Mouse (Mus musculus) cerebellum, adult 18-20 months (tissue): Measurements from ENCODE around the gene Palmd.

Source experiments
- DNase-seq, 2 experiments: peaks; one replicate each; pipeline ENCODE4 v3.0.0; 2021

Gene Palmd

DNA sequence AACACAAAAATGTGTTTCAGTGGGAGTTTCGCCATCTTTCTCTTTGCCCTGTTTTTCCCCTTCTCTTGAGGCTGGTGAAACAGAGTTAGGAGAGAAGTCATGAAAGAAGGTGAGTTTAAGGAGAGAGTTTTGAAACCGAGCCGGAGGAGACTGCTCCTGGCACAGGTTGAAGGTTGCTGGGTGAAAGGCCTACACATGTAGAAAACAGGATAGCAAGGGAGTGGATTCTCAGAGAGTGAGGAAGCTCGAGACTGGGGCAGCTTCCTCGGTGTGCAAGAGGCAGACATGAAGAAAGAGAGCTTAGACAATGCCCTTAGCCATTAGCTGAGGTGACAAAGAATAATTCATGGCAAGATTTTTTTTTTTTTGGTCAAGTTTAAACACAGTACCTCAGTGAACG, 15.4 kb downstream of the Palmd start:
- DNase-seq, result no peak

DNA sequence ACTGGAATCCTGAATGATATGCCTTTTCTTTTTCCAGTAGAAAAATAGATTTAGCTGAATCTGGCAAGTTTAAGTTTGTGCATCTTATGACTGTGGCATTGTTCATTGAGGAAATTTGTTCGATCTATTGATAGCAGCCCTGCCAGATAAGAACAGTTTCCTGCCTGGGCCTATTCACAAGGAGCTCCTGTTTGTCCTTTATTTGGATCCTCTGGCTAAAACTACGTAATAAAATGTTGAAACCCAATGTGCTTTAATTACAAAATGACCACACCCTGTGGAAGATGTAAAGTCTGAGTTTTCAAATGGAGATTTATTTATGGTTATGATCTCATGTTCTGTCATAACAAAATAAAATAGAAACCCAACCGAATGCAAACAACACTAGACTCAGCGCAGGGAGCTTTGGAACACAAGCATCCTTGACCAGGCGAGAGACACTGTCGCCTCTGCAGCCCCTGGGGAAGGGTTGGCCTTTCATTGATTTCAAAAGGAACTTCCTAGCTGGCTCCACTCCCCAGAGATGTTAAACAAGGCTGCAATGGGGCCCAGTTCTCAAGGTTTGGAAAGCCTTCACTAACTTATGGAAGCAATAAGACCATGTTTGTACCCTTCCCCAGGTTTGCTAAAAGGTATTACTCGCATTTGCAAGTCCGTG, 16.4 kb downstream of the Palmd start:
- no peak for DNase-seq

DNA sequence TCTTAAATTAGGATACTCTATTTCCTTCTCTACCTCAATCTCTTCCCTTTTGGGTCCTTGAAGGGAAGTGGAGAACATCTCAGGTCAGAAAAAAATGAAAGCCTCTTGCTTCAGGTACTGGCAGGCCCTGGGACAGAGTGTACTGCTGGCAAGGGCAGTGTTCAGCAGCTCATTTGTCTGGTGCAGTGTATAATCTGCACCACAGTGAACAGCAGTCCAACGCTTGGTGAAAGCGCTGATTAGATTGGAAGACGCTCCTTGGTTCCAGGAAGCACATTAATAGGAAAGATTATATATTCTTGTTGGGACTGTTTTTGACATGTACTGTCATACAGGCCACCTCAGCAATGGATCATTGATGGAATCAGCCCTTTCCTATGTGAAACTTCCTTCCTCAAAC, 17.3 kb downstream of the Palmd start:
- no peak for DNase-seq

DNA sequence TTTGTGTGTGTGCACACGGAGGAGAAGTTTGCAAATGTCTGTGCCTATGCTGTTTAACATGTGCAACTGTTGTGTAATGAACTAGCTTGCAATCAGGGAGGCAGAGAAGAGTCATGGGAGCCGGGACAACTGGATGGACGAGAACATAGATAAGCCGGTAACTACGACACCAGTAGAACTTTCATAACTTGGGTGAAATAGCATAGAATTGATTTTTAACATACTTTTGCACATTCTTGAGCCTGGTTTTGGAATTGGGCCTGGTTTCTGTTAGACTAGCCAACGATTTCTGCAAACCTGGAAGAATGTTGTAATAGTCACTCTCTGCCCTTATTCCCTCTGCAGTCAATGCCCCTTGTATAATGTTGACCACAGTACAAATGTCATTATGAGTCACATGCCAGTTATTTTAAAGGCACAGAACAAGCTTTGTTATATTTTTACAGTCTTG, 18.1 kb downstream of the Palmd start:
- no peak for DNase-seq

DNA sequence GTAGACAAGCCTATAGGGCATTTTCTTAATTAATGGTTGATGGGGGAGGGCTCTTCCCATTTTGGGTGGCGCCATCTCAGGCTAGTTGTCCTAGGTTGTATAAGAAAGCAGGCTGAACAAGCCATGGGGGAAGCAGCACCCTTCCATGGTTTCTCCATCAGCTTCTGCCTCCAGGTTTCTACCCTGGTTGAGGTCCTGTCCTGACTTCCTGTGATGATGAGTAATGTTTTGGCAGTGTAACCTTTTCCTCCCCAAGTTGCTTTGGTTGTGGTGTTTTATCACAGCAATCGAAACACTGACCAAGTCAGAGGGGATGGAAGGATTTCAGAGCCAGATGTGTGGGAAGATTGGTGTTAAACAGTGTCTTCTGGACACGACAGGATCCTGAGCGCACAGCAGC, 22.3 kb downstream of the Palmd start:
- DNase-seq, result no peak

DNA sequence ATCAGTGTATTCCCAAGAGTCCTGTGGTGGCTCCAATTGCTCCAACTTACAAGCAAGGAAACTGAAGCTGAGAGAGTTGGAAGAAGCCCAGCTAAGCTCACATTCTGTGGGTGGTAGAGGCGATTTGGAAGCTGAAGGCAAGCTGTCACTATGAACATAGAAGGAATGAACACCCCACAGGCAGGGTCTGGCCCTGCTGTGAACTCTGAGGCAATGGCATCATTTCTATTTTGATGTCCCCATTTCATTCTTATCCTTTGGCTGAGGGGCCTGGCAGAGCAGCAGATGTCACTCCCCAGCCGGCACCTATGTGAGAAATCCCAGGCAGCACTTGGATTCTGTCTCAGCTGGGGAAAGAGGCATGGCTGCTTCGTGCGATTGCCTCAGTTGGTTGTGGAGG, 25.4 kb downstream of the Palmd start:
- no peak for DNase-seq

DNA sequence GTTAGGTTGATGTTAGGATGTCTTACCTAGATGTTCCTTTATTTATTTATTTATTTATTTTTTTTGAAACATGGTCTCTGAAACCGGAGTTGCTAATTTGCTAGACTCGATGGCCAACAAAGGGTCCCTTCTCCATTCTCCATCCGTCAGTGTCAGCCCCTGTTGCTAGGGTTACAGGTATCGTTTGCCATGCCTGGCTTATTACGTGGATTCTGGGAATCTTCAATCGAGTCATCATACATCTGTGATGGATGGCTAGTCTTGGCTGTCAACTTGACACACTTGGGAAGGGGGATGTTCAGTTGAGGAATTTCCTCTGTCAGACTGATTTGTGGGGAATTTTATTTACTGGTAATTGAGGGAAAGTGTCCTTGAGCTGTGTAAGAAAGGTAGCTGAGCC, 26.0 kb downstream of the Palmd start:
- DNase-seq, result no peak

DNA sequence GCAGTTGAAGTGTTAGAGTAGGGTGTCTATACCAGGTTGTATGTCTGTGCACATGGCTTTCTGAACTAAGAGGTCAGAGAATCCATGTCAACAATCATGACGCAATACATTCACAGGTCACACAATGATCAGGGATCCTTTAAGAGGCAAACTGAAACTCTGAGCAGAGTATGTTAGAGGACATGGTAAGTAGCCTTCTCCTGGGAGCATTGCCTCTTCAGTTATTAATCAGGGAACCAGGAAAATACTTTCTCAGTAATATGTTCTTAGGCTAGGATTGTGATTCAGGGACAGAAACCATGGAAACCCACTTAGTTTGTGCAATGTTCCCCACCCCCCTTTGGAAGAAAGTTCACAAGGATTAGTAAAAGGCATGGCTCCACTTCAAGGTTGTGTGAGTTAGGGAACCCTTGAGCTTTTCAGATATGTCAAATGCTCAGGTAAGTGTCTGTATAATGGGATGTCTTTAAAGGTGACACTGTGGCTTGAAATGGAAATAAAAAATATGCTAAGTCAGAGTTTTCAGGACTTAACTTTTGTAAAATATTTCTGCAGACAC, 27.1 kb downstream of the Palmd start:
- DNase-seq, result no peak

DNA sequence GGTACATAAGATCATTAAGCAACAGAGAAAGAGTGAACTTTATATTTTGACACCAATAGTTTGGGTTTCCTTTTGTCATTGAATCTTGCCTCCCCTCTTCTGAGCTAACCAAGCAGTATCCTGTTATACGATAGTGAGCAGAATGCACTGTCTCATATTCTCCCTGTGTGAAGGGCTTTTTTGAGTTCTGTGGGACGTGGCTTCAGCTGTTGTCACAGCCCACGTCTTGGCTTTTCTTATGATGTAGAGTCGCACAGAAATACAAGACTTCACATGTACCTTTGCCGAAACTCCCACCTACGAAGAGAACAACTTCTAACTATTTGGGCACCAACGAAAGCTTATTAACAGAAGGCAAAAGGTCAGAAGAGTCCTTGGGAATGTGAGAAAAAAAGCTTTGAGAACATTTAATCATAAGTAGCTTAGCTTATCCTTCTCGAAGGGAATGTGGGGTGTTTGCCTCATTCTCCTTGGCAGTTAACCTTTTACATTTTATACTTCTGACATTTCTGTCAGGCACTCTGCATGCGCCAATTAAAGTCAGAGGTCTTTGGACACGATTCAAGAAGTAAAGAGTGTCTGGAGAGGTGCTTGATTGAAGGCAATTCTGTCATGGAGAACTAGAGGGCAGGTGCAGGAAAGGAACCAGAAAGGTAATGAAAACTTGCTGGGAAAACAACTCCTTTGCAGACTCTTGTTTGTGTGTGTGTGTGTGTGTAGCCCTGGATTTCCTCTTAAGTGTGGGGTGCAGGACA, 27.8 kb downstream of the Palmd start:
- DNase-seq, result no peak

DNA sequence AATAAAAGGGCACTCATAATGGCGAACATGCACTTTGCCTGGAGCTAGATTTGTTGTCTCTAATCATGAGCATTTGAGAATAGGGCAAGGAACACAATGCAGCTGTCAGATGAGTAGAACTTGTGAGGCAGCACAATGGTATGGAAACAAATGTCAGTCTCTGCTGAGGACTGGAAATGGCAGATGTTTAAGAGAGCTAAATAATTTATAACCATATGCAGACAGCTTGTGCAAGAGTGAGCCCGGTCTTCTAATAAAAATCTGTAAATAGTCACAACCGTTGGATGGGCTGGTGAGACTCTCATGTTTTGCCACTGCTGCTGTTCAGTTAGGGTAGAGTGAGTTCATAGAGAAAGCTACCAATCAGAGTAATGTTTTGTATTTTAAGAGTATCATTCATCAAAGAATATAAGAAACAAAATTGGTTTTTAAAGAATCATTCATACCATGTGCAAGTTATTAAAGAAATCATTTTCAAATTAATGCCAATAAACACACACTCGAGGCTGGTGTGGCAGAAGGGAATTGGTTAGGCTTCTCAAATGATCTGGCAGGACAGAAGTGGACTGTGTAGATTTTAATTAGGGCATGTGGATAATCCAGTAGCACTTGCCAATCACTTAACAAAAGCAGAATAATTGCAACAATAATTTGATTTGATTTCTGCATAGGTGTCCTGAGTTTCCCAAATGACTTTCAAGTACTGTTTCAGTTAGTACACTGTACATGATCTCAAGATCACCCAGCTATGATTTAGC, 31.7 kb downstream of the Palmd start:
- no peak for DNase-seq

DNA sequence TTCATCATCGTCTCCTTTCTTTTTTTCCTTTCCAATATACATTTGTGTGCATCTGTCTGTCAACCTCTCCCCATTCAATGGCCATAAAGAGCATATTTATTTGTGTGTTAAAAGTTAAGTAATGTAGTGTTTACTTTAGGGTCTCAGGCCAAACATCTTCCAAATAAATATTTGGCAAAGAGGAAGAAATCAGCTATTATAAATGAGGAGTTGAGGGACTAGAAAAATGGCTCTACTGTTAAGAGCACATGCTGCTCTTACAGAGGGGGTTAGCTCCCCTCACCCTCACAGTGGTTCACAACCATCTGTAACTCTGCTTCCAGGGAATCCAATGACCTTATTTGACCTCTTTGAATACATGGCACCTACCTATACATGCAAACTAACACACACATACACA, 35.6 kb downstream of the Palmd start:
- DNase-seq, result no peak

DNA sequence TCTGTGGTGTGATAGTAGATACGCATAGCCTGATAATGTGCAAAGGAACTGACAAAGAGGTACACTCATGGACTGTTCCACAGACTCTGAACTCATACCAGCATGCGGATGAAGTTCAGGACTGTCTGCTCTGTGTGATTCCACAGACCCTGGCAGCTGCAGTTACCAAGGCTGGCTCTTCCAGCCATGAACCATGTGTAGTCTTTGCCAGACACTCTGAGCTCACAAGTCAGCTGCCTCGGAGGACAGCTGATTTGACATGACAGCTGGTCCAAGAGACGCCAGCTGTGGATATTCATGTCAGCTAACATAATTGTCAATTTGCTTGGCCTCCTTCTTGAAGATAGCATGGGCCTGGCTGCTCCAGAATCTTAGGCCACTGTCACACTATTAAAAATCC, 39.8 kb downstream of the Palmd start:
- no peak for DNase-seq

DNA sequence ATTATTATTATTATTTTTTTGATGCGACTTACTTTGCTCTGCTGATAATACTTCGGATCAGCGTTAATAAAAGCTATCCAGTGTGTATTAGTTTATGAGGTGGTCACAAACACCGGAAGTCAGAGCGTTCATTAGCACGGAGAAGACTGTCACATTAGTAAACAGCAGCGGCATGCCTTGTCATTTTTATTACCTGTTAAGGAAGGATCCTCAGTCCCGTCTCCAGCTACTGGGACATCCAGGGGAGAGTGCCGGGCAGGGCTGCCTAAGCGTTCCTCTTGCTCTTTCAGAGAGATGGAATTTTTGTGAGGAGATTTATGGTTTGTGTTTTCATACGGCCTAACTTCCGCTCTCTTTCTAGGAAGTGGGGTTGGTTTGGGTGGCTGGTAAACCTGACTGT, 45.7 kb downstream of the Palmd start:
- no peak for DNase-seq

DNA sequence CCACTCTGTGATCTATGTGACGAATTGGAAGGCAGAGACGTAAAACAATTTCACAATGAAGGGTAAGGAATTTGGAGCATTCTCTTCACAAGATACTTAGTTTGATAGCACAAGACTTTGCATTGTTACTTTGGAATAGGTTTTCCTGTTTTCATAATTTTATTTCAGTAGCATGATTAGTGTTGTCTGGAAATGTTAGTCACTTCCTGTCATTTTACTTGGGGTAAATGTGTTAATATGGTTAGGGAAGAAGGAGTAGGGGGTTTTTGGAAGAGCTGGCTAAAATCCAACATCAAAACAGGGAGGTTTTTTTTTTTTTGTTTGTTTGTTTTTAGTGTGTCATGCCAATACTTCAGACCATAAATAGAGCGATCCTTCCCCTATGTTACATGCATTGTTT, 47.3 kb downstream of the Palmd start:
- no peak for DNase-seq

DNA sequence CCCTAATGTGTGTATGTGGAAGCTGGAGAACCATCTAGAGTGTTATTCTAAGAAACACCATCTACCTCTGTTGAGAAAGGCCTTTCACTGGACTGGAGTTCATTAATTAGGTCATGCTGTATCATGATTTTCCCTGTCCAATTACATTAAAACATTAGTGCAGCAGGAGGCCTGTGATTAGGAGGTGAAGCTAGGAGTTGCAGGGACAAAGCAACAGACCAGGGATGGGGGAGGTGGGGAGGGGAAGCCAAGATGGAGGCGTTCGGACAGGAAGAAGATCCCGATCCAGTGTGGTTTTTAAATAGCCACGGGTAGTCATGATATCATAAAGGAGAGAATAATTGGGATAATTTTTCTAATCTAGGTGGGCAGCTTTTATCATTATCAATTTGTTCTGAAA, 51.8 kb downstream of the Palmd start:
- no peak for DNase-seq

DNA sequence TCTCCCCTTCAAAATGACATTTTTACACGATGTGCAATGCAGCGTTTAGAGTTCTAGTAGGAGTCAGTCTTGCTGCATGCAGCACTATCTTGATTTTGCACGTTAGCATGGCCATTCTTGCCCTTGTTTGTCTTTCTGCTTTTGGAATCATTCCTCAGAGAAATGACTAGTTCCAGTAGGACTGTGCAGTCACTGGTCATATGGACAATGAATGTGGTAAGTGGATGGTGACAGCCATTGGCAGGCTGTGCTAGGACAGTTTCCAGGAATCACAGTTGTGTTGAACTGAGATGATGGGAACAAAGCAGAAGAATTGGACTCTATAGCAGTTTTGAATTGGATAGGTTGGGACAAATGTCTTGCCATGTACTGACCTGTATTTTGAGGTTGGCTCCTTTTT, 53.9 kb downstream of the Palmd start:
- no peak for DNase-seq

DNA sequence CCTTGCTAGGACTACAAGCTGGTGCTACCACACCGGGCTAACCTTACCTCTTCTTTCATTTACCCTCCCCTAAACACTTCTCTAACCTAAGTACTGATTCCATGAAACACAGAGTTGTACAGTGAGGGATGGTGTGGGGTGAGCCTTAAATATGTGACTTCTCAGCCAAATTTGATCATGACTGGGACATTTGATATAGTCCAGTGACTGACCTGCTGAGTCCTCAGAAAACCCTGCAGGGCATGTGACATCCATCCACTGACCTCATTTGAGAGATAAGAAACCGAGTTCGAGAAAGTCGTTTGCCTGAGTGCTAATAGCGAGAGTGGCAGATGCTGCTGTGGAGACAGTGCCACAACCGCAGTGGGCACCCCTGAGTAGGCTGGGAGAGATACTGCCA, 54.4 kb downstream of the Palmd start:
- no peak for DNase-seq

DNA sequence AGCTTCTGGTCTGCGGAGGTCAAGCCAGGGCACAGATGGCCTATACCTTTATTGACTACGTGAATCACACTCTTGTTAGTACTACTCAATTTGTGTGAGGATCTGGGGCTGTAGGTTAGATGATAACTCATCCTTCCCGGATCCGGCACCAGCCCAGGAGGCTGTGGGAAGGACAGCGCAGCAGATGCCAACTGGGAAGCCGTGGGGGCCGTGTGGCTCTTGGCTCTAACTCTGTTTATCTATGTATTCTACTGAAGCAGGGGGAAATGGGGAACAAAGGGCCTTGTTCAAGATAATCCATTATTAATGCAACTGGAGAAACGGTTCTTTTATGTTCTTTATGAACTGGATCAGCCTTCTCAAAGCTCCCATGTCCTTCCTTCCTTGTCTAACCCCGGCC, 62.2 kb downstream of the Palmd start:
- no peak for DNase-seq

DNA sequence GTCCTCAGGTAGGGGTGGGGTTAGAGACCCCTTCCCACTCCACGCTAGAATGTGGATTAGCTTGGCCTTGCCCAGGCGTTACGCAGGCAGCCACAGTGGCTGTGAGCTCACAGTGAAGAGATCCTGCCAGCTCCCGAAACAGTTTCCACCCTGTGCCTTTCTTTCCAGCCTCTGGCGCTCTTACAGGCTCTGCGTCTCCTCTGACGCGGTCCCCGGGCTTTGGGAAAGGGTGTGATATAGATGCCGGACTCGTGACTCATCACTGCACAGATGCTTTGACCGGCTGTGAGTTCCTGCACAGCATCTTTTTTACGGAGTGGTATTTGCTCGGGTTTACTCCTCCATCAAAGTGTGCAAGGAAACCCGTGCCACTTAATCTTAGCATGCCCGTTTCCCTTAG, 62.9 kb downstream of the Palmd start:
- no peak for DNase-seq

DNA sequence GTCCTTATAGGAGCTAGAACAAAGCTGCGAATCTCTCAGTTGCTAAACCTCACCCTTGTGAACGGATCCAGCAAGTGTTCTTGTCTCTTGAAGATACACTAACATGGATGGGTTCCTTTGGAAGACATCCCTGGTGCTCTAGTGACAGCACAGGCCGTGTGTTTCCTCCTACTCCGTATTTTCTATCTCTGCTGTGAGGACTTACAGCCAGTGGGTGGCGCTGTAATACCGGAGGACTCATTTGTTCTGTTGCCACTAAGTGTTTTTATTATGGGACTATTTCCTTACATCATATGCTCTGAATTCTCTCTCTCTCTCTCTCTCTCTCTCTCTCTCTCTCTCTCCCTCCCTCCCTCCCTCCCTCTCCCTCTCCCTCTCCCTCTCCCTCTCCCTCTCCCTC, 64.6 kb downstream of the Palmd start:
- DNase-seq, result peak; percentile 23 to 37

DNA sequence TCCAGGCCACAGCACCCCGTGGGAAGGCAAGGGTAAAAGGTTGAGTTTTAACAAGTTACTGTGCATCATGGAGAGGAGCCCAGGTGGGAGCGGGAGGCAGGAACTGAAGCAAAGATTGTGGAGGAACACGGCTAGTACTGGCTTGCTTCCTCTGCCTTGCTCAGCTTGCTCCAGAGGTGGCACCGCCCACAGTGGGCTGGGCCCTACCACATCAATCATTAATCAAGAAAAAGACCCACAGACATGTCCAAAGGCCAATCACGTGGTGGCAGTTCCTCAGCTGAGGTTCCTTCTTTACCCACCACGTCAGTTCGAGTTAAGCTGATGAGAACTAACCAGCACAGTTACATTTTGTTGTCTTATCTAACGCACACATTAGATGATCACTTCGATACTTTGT, 75.9 kb downstream of the Palmd start:
- DNase-seq, result no peak

DNA sequence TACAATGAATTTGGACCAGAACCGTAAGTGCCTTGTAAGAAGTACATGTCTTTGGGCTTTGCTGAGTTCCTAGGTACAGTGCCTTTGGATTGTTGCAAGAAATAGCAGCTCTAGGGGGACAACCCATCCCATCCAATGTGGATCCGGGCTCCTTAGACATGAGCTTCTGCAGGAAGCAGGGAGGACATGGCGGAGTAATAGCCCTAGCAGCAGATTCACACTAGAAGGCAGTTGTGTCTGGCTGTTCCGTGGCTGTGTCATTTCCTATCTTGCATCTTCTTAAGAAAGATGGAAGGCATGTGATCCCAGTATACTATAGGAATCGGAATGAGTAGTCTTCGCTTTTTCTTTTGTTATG, 76.6 kb downstream of the Palmd start:
- DNase-seq, result no peak

DNA sequence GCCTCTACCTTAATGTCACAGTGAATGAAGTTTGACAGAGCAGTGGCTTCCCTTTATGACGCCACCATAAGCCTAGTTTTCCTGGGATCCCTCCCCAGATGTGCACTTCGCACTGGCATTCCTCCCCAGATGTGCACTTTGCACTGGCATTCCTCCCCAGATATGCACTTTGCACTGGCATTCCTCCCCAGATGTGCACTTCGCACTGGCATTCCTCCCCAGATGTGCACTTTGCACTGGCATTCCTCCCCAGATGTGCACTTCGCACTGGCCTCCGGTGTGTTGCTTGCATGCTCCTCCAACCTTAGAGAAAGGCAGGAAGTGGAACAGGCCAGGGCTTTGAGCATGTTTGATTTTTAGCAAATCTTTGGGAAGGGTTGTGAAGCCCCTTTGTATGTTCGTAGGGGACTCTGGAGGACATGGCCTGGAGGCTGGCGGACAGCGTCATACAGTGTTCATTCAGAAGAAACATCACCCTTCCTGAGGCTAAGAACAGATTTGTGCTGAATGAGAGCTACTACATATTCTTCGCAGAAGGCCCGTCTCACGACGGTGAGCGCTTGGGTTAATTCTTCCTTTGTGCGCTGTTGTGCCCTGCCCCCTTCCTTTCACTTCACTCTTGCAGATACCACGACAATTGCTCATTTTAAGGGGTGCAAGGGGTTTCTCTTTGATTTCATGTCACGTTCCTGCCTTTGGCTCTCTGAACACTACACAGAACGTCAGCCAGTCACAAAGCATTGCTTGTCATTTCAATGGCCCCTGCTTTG, 77.2 kb downstream of the Palmd start:
- DNase-seq, result no peak
